Mouse (Mus musculus): Measurements from ENCODE around the gene Ldhc. TPM values are rescaled to one million over a fixed set of nuclear protein-coding genes. Genes with fewer than 3 reads are reported as not detected.
A peak's percentile ranks its signal among the peaks of the same experiment; 100 is the strongest.
"Not testable (repeated sequence)": the region's sequence is repeated elsewhere in the genome, so short reads cannot be mapped to it uniquely, and the experiment has no call there.

Ldhc gene
- polyA plus RNA-seq, 1 experiment from 2014 or later, result 0.15 TPM

GRCm38 (mm10) chr7:46877255-46877654, 16.3 kb downstream of the Ldhc start:
- 20% methylated on average over 6 of the region's 6 CpGs for WGBS (ENCODE audit: insufficient replicate concordance)

GRCm38 (mm10) chr7:46879851-46880250, 18.8 kb downstream of the Ldhc start:
- Histone ChIP-seq H3K4me2 (no peak overlapping the region), H3K4me3 (no peak overlapping the region), H3K36me3 (peaks cover 4% of the 10 kb centered on the region), H3K9me3 (replicated peaks) (no peaks in the 10 kb centered on the region), H3K27me3 (replicated peaks) (no peaks in the 10 kb centered on the region), H3K4me1 (peaks cover 36% of the 10 kb centered on the region), H3K27ac (no peak overlapping the region), H3K9ac (no peak overlapping the region)
- 82% methylated on average over 5 of the region's 5 CpGs for WGBS (ENCODE audit: insufficient replicate concordance)
- ATAC-seq, result no peak

More at GRCm38 (mm10) chr7:46877255-46877654, 16.3 kb downstream of the Ldhc start:
- no peaks in the 10 kb centered on the region for H3K27me3 ChIP-seq (replicated peaks)
- H3K4me1 ChIP-seq, result peaks cover 17% of the 10 kb centered on the region
- no peak overlapping the region for H3K4me2 ChIP-seq
- H3K4me3 ChIP-seq, result no peak overlapping the region
- no peaks in the 10 kb centered on the region for H3K36me3 ChIP-seq
- no peaks in the 10 kb centered on the region for H3K9me3 ChIP-seq (replicated peaks)
- no peak overlapping the region for H3K9ac ChIP-seq
- H3K27ac ChIP-seq, result no peak overlapping the region
- ATAC-seq, result no peak

DNA sequence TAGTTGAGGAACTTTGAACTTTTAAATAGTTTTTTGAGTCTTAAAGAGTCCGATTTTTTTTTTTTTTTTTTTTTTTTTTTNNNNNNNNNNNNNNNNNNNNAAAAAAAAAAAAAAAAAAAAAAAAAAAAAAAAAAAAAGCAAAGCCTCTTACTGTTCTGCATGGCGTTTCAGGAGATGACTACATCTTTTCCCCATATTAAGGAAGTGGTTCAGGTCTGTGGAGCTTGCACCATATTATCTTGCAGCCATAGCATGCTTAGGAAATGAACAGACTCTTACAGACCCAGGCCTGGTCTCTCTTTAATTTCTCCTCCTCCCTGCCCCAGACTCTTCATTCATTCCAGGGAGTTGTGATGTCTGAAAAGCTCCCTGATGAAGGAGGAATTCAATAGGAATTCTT, 20.0 kb downstream of the Ldhc start:
- no peak for ATAC-seq
- H3K9ac ChIP-seq, result no peak overlapping the region
- no peak overlapping the region for H3K27ac ChIP-seq
- H3K36me3 ChIP-seq, result peaks cover 16% of the 10 kb centered on the region
- no peaks in the 10 kb centered on the region for H3K27me3 ChIP-seq (replicated peaks)
- WGBS (ENCODE audit: insufficient replicate concordance), result 50% methylated on average over 2 of the region's 2 CpGs
- no peak overlapping the region for H3K4me2 ChIP-seq
- H3K4me1 ChIP-seq, result peaks cover 36% of the 10 kb centered on the region
- no peaks in the 10 kb centered on the region for H3K9me3 ChIP-seq (replicated peaks)
- no peak overlapping the region for H3K4me3 ChIP-seq

DNA sequence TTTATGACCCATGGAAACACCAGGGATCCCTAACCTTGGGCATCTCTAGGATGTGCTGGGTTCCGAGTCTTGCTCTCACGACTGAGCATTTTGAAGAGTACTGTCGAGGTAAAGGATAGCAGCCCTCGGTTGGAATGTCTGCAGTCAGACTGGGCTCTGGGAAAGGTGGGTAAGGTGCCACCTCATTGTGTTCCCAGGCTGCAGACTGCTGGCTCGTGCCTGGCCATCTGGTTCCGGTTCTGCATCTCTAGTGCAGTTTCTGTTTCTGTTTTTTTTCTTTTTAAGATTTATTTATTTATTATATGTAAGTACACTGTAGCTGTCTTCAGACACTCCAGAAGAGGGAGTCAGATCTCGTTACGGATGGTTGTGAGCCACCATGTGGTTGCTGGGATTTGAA, 20.9 kb downstream of the Ldhc start:
- Histone ChIP-seq H3K4me1 (peaks cover 35% of the 10 kb centered on the region), H3K36me3 (peaks cover 25% of the 10 kb centered on the region)
- 78% methylated on average over 8 of the region's 8 CpGs for WGBS (ENCODE audit: insufficient replicate concordance)
- not testable (repeated sequence) for H3K4me3 ChIP-seq; H3K9ac ChIP-seq; H3K27me3 ChIP-seq (replicated peaks); H3K4me2 ChIP-seq; H3K27ac ChIP-seq; H3K9me3 ChIP-seq (replicated peaks); ATAC-seq

- no peaks in the 10 kb centered on the region for H3K9me3 ChIP-seq (replicated peaks)
- no peaks in the 10 kb centered on the region for H3K27me3 ChIP-seq (replicated peaks)
- H3K4me1 ChIP-seq, result peaks cover 22% of the 10 kb centered on the region
- H3K4me3 ChIP-seq, result no peak overlapping the region
- no peak overlapping the region for H3K27ac ChIP-seq
- WGBS (ENCODE audit: insufficient replicate concordance), result 6% methylated on average over 3 of the region's 3 CpGs
- no peak overlapping the region for H3K4me2 ChIP-seq
- ATAC-seq, result peak; percentile 54
- H3K36me3 ChIP-seq, result peaks cover 39% of the 10 kb centered on the region
- H3K9ac ChIP-seq, result no peak overlapping the region
Measured at GRCm38 (mm10) chr7:46883304-46883703, 22.3 kb downstream of the Ldhc start.

GRCm38 (mm10) chr7:46895511-46895910, 34.5 kb downstream of the Ldhc start:
- H3K36me3 ChIP-seq, result peaks cover 95% of the 10 kb centered on the region
- ATAC-seq, result no peak

DNA sequence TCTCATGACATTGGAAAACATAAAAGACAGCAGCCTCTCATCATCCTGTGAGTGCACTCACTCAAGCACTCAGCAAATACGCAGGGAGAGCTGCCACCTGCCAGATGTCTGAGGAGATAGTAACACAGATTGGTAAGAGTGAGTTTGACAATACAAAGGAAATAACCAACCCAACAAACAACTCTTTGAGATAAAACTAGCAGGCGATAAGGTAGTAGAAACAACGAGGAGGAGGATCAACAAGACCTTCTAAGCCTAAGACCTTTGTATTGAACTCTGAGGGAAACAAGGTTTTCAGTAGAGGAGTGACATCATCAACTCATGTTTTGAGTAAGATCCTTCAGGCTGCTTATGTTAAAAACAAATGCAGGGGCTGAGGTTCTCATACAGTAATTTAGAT, 38.3 kb downstream of the Ldhc start:
- Histone ChIP-seq H3K4me1 (peaks cover 4% of the 10 kb centered on the region; the same call in 1 of the 2 replicates), H3K9ac (no peak overlapping the region), H3K4me3 (no peak overlapping the region), H3K4me2 (no peak overlapping the region), H3K27me3 (replicated peaks) (no peaks in the 10 kb centered on the region), H3K9me3 (replicated peaks) (no peaks in the 10 kb centered on the region), H3K27ac (no peak overlapping the region), H3K36me3 (peaks cover 95% of the 10 kb centered on the region)
- no peak for ATAC-seq
- 27% methylated on average over 3 of the region's 3 CpGs for WGBS (ENCODE audit: insufficient replicate concordance)

More at GRCm38 (mm10) chr7:46895511-46895910, 34.5 kb downstream of the Ldhc start:
- Histone ChIP-seq H3K4me1 (peaks cover 4% of the 10 kb centered on the region; the same call in 1 of the 2 replicates), H3K4me2 (no peak overlapping the region), H3K9me3 (replicated peaks) (no peaks in the 10 kb centered on the region), H3K4me3 (no peak overlapping the region), H3K9ac (no peak overlapping the region), H3K27me3 (replicated peaks) (no peaks in the 10 kb centered on the region), H3K27ac (no peak overlapping the region)
- 62% methylated on average over 3 of the region's 3 CpGs for WGBS (ENCODE audit: insufficient replicate concordance)

- no peaks in the 10 kb centered on the region for H3K27me3 ChIP-seq (replicated peaks)
- H3K4me3 ChIP-seq, result no peak overlapping the region
- H3K4me2 ChIP-seq, result no peak overlapping the region
- WGBS (ENCODE audit: insufficient replicate concordance), result 72% methylated on average over 3 of the region's 3 CpGs
- H3K9me3 ChIP-seq (replicated peaks), result no peaks in the 10 kb centered on the region
- H3K36me3 ChIP-seq, result peaks cover 82% of the 10 kb centered on the region
- no peak for ATAC-seq
- no peak overlapping the region for H3K9ac ChIP-seq
- no peak overlapping the region for H3K27ac ChIP-seq
- H3K4me1 ChIP-seq, result peaks cover 4% of the 10 kb centered on the region; the same call in 1 of the 2 replicates
Measured at GRCm38 (mm10) chr7:46911250-46911649, 50.2 kb downstream of the Ldhc start.

- no peak overlapping the region for H3K27ac ChIP-seq
- H3K4me3 ChIP-seq, result no peak overlapping the region
- H3K27me3 ChIP-seq (replicated peaks), result no peaks in the 10 kb centered on the region
- peaks cover 45% of the 10 kb centered on the region for H3K36me3 ChIP-seq
- 80% methylated on average over 3 of the region's 3 CpGs for WGBS (ENCODE audit: insufficient replicate concordance)
- H3K4me1 ChIP-seq, result peaks cover 40% of the 10 kb centered on the region
- no peak overlapping the region for H3K9ac ChIP-seq
- ATAC-seq, result no peak
- H3K4me2 ChIP-seq, result no peak overlapping the region
- H3K9me3 ChIP-seq (replicated peaks), result no peaks in the 10 kb centered on the region
Measured at GRCm38 (mm10) chr7:46916376-46916775, 55.4 kb downstream of the Ldhc start.

DNA sequence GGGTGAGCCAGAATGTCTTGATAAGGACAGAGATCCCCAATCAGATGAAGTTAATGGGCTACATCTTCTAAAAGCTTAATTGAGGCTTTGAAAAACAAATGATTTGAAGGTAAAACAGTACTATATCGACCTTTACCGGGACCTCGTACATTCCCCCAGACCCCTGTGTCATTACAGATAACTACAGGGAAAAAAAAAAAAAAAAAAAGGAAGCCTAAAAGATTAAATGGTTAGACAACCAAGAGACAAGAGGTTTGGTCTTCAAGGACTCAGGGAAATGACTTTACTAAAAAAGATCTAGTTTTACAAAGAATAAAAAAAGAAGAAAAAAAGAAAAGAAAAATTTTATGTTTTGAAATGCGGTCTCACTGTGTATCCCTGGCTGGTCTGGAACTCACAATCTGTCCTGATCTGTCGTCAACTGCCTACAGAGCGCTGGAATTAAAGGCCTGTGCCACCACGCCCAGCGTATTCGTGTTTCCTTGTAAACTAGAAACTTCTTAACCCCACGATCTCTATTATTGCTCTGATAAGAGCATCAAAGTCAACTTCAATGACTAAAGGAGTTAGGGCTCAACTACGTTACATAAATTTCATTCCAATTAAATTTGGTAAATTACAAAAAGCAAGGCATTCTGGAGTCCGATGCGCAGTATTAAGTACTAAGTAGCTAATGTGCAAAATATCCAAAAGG, 57.8 kb downstream of the Ldhc start:
- peak overlapping the region; percentile 89 for H3K9ac ChIP-seq
- 4% methylated on average over 13 of the region's 13 CpGs for WGBS (ENCODE audit: insufficient replicate concordance)

DNA sequence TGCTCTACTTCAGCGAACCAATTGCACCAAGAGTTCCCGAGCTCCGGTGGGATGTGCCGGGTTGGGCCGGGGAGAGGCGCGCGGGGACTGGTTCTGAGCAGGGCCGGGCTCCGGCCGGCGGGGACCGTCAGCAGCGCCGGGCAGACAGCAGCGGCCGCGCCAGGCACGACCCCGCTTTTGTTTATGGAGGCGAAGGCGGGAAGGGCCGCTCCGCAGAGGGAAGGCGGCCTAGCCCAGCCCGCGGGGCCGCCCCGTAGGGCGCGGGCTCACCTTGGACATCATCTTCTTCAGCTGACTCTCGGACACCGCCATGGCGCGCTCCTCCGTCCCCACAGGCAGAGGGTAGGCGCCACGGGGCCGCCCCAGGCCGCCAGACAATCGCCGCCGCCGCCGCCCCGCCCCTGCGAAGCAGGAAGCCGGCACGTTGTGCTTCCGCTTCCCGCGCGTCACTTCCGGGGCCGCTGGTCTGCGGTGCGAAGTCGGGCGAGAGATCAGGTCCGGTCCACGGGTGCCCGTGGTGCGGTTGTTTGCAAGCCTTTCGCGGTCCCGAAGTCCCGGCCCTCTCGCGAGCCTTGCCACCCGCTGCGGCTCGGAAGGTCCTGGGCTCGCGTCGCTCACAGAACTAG, 58.7 kb downstream of the Ldhc start, which contains the start of gene Tsg101:
TSS of gene Tsg101 (minus strand) at position 419 of the 626 bp plus-strand sequence.
- Histone ChIP-seq H3K36me3 (peaks cover 18% of the 10 kb centered on the region), H3K9ac (peak within 1 kb of the TSS; percentile 89), H3K27me3 (replicated peaks) (no peaks in the 10 kb centered on the region), H3K4me3 (peak within 1 kb of the TSS; percentile 99), H3K9me3 (replicated peaks) (no peaks in the 10 kb centered on the region), H3K4me2 (peak within 1 kb of the TSS; percentile 81), H3K4me1 (peaks cover 44% of the 10 kb centered on the region), H3K27ac (peak within 1 kb of the TSS; percentile 94)
- WGBS (ENCODE audit: insufficient replicate concordance), result under 1% methylated on average over 75 of the region's 75 CpGs
- ATAC-seq, result peak; percentile 92

More for the DNA sequence above, 57.8 kb downstream of the Ldhc start:
- peak overlapping the region; percentile 94 for H3K27ac ChIP-seq
- peak overlapping the region; percentile 99 for H3K4me3 ChIP-seq
- H3K4me1 ChIP-seq, result peaks cover 40% of the 10 kb centered on the region
- H3K27me3 ChIP-seq (replicated peaks), result no peaks in the 10 kb centered on the region
- peaks cover 21% of the 10 kb centered on the region for H3K36me3 ChIP-seq
- H3K4me2 ChIP-seq, result peak overlapping the region; percentile 81
- no peak for ATAC-seq
- no peaks in the 10 kb centered on the region for H3K9me3 ChIP-seq (replicated peaks)

DNA sequence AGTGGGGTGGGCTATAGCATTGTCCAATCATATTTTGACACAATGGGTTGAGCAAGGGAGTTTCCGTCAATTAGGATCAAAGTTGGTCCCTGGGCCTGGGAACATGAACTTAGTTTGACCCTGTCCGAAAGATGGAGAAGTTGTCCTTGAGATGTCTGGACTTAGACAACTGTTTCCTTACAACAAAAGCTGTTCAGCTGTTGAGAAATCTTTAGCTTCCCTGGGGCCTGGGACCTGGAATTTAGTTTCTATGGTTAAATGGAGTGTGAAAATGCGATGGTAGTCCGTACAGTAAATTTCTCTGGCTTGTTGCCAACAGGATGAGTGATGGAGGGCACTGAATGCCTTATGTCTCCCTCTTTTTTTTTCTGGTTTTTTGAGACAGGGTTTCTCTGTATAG, 61.1 kb downstream of the Ldhc start:
- H3K9ac ChIP-seq, result no peak overlapping the region
- H3K4me3 ChIP-seq, result no peak overlapping the region
- no peak for ATAC-seq
- peaks cover 10% of the 10 kb centered on the region for H3K36me3 ChIP-seq
- H3K27ac ChIP-seq, result no peak overlapping the region
- WGBS (ENCODE audit: insufficient replicate concordance), result 84% methylated on average over 4 of the region's 4 CpGs
- no peaks in the 10 kb centered on the region for H3K27me3 ChIP-seq (replicated peaks)
- no peaks in the 10 kb centered on the region for H3K9me3 ChIP-seq (replicated peaks)
- no peak overlapping the region for H3K4me2 ChIP-seq
- peaks cover 32% of the 10 kb centered on the region for H3K4me1 ChIP-seq
